Mouse (Mus musculus) G1E (cell line): Measurements from ENCODE around the gene Ggact.

Experiments used
- CTCF ChIP-seq: IDR thresholded peaks from 2 replicates; pipeline ENCODE4 v1.5.1; 2012; ENCODE audit warnings: low read depth, low read length, inconsistent platforms, mixed read lengths
- GATA1 ChIP-seq: IDR thresholded peaks from 2 replicates; pipeline ENCODE4 v1.6.1; 2012; ENCODE audit warnings: borderline replicate concordance, low read length, inconsistent platforms, mixed read lengths
- POLR2AphosphoS5 ChIP-seq: IDR thresholded peaks from 2 replicates; pipeline ENCODE4 v1.6.1; 2012; ENCODE audit warnings: low read depth, low read length, inconsistent platforms; ENCODE audit not compliant: insufficient replicate concordance
- TAL1 ChIP-seq: conservative IDR thresholded peaks from 2 replicates; pipeline ENCODE4 v1.6.1; 2012; ENCODE audit warnings: low read depth, low read length, inconsistent platforms, mixed read lengths

GRCm38 (mm10) chr14:122784701-122785100 is 128.9 kb downstream of the Ggact start:
- TF ChIP-seq CTCF (no peak), TAL1 (no peak), GATA1 (no peak), POLR2AphosphoS5 (no peak)
